Mouse (Mus musculus) ES-CJ7 (cell line): Measurements from ENCODE around the gene Runx1.
A peak's percentile ranks its signal among the peaks of the same experiment; 100 is the strongest.

ENCODE experiments used
- DNase-seq: peaks from one replicate; pipeline ENCODE4 v3.0.0; 2011; ENCODE audit warnings: low read depth, low spot score

Gene Runx1

DNA sequence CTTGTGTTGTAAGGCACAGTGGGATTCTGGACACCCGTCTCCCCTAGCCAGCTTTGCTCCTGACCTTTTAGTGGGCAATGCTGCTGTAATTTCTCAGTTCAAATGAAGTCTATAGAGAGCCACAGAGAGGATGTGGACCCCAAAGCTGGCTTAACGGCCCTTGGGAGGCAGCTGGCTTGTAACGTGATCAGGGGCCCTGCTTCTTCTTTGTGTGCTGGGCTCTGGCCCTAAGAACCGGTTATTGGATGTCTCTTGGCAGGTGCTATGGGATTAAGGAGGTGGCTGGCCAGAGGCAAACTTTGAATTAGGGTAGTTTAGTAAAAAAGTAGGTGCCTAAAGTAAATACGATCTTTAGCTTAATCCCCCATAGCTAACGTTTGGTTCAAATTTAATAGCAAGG is 31.8 kb downstream of the Runx1 start:
- no peak for DNase-seq

DNA sequence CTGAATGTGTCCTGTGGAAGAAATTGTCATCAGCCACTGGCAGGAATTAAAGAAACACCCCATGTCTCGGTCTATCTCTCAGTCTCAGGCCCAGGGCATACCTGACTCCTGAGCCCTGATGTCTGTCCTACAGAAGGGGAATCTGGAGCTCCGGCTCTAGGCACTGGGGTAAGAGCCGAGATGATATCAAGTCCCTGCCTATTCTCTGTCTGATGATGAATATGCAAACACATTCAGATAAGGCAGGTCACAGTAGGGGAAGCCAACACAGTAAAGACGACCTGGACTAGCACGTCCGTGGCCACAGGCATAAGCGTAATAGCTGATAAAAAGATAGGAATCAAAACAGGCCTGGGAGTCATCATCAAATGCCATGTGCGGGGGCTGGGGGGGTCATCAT is 32.2 kb downstream of the Runx1 start:
- DNase-seq, result no peak

DNA sequence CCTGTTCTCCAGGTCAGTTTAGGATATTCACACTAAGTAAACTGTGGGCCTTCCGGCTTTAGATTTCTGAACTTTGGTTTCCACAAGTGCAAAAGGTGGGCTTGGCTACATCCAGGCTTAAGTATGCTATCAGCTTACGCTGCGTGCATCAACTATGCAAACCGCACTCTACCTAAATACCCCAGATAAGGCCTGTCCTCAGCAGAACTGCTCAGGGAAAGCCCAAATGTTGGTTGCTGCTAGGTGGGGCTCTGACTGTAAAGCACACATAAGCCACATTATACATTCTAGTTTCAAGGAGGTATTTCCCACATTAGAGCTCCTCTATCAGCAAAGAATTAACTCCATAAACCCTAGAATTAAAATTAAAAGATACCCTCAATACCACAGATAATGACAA is 33.0 kb downstream of the Runx1 start:
- DNase-seq, result no peak

DNA sequence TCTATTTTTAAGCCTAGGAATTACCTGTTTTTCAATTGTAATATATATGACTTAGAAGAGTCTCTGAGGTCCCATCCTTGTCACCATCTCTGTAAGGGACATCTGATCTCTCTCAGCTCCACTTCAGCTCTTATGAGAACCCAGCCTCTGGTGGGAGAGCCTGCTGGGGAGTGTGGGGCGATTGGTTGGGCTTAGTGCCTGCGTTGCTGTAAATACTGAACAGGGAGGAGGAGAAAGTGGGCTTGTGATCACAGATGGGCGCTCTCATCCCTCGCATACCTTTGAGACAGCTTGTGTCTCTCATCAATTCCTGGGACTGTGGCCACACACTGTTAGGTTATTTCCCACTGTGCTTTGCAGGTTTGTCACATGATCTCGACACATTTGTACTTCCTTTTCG is 35.3 kb downstream of the Runx1 start:
- no peak for DNase-seq

DNA sequence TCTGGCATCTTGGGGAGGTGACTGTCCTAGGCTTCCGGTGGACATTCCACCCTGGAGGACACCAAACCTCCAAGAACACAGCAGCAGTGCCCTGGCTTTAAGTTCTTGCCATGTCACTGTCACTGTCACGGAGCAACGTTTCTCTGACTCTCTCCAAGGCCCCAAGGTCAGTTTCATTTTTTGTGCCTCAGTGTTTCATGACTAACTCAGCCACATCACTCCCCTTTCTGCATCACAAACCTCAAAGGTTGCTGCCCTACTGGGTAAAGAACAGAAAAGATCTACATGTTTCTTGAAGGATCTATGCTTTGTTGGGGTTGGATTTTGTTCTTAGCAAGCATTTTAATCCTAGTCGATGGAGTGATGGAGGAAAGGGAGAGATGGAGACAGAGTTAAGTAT is 36.1 kb downstream of the Runx1 start:
- no peak for DNase-seq

DNA sequence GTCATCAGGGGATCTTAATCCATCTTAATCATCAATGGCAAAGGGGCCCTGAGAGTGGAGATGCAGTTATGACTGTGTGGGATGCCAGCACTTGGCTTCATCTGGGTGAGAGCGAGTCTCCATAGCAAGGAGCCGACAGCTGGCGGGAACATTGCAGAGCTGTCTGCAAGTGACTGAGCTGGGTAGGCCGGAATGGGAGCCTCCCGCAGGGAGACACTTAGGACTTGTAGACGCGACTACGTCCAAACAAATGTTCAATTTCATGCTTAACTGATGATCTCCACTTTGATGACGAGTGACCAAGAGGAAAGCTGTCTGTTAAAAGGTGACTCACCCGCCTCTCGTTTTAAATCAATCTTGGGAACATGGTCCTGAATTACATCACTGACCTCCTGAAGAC is 37.5 kb downstream of the Runx1 start:
- no peak for DNase-seq

DNA sequence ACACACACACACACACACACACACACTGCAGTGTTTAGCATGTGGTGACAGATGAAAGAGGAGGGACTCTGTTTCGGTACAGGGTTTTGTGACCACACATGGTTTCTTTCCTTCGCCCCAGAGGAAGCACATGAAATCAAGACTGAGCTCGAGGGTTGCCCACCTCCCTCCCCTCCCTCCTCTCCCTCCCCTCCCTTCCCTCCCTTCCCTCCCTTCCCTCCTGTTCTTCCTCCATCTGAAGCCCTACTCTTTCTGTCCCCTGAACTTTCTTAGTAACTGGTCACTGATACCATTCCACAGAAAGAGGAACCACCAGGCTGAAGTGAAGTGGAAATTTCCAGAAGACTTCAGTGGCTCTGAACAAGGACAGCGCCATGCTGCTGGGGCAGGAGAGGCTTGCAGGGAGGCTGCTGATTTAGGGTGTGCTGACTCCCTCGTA is 39.0 kb downstream of the Runx1 start:
- DNase-seq, result no peak

DNA sequence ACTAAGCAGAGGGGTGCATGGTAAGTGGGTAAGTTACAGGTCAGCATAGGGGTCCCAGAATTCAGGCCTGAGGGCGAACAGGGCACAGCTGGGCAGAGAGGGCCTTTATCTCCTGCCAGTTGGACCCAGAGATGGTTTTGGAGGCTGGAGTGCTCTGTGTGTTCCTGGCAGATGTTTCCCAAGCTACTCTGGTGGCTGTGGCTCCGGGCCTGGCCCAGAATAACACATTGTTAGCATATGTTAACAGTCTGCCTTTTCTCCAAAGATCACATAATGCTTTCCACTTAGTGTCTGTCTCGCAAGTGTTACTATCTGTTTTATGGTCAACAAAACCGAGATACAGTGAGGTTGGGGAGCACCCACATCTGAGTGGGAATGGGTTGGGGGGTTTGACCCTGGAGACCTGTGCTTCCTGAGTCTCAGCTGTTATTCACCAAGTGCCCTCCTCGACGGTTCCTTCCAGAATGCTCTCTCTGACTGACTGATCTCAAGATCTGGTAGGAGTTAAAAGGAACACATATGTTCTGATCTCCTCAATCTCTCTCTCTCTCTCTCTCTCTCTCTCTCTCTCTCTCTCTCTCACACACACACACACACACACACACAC is 39.6 kb downstream of the Runx1 start:
- no peak for DNase-seq

DNA sequence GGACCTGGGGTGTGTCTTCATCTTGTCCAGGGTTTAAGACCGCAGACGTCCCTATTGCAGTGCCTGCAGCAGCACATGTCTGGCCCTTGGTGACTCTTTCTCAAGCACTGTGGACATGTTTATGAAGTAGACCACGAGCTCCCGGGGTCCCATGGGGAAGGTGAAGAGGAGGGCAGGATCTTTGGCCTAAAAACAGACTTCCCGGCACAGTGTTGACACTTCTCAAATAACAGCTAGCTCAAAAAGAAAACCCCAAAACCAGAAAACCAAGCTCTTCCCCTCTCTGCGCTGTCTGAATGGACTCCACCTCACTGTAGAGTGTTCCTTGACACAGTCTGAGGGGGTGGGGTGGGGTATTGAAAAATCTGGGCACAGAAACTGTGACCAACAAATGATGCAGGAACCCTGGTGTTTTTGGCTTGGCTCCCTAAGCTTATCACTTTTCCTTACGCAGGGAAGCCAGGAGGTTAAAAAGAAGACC is 42.3 kb downstream of the Runx1 start:
- no peak for DNase-seq

DNA sequence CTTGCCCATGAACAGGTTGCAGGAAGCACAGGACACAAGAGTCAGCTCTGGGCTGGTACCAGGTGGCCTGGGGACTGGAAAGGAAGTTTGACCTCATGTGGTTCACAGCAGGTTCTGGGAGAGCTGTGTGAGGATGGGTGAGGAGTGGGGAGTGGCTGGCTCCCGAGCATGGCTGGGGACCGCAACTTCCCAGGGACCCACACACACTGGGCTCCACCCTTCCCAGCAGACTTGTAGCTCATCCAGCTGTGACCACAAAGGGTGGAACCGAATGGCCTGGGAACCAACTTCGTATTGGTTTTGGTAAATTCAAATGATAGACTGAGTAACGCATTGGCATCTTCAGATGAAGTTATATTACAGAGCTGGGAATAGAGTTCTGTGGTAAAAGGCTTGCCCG is 43.5 kb downstream of the Runx1 start:
- no peak for DNase-seq

DNA sequence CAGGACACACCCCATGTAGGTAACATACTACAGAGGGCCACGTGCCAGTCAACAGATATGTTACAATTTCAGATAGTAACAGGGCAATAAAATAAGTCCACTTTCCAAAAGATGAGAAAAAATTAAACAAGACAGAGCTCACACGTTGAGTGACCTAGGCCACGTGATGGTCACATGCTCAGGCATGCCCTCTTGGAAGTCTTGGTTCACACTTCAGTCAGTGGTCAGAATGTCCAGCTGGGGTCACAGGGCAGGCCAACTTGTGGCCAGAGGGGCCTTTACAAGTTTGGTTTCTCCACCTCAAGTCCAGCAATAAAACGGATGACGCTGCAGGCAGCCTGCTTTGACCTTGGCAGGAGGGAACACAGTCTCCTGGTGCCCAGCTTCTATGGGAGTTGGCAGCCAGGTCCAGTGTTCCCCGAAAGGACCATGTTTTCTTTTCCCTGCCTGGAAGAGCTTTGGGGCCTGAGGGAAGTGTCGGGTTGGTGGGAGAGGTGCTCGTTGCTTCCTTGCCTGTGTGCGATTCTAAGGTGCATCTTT is 46.0 kb downstream of the Runx1 start:
- no peak for DNase-seq

DNA sequence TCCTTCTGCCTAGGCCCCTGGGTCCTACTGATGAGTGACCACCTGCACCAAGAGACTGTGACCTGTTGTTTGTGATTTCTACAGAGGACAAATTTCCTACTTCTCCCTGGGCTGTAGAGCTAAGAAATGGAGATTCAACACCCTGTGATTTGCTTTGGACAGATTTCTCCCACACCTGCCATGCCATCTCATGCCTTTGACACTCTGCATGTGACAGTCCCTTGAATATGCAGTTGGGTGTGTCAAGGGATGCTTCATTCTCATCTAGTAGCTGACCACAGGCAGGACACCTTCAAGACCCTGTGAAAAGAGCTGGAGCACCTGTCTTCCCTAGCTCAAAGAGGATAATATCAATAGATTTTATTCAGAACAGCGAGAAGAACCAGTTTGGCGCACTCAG is 46.8 kb downstream of the Runx1 start:
- no peak for DNase-seq

DNA sequence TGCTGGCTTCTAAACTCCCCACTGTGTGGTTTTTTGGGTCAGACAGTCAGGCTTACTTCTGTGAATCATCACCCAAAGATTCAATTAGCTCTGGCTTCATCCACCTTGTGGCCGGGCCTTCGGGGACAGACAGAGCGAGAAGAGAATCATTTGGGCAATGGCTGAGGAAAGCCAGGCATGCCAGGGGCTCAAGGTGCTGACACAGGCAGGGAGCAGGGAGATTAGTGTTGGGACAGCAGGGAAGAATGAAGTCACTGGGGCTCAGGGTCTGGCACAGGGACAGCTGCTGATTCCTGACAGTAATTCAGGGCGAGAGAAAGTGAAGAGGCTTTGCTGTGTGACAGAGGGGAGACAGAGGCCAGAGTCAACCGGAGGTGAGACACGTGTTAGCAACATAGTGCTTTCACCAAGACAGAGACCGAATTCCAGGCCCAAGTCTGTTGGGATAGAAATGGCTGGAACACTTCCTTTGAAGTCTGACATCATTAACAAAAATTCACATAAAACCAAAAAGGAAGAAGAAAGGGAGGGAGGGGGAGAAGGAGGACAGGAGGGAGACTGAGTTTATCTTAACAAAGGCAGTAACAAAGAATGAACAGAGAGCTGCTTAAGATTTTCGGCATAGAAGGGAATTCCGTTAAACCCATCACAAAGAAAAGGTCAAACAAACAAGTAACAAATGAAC is 47.7 kb downstream of the Runx1 start:
- DNase-seq, result peak; percentile 21

DNA sequence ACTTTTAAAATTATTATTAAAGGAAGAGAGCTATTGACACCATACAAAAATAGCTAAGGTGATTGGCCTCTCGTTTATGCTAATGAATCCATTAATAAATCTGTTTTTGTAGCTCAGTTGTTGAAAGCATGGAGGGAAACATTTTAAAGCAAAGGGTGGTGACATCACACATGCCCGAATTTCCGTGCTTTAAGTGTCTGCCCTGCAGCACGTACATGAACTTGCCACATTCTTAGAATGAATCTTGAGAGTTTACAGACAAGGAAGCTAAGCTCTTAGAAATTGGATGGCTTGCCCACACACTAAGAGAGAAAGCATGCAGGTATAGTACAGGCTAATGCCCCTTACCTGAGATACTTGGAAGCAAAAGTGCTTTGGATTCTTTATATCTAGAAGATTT is 58.1 kb downstream of the Runx1 start:
- no peak for DNase-seq

DNA sequence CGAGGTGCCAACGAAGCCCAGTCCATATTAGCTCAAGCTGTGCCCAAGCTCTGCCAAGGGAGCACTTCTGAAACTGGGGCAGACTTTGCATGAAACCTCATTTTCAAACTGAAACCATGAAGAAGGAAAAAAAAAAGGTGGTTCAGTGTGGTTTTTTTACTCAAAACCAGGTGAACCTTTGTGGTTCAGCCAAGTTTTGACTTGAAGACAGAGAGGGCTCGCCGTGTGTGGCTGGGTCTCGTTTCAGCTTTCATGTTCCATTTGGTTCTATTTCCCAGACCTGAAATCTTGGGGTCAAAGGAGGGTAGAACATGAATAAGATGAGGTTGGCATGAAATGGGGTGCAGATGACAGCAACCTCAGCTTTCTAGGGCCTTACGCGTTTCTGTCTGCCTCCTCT is 58.5 kb downstream of the Runx1 start:
- DNase-seq, result no peak

DNA sequence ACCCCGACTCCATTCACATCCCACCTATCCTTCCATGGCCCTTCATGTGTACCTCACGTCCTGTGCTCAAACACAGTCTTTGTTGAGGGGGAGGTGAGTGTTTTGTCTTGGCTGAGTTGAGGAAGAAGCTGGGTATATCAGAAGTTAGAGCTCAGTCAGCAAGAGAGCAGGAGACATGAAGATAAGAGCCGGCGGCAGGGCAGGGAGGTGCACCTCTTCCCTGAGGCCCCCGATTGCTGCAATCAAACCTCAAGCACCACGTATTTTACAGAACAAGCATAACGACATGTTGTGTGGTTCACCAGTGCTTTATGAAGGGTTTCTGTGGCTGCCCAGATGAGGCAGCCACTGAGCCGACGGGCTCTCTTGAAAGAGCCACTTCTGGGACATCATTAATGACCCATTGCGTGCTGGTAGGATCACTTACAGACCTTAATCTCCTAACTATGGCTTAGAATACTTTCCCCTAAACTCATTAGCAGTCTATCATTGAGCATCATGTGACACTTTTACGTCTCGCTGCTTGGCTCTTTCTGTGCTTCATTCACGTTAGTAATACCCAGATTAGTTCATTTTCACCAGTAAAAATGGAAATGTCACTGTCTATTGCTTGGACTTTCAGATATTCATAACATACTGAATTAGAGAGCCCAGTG is 61.1 kb downstream of the Runx1 start:
- DNase-seq, result no peak

DNA sequence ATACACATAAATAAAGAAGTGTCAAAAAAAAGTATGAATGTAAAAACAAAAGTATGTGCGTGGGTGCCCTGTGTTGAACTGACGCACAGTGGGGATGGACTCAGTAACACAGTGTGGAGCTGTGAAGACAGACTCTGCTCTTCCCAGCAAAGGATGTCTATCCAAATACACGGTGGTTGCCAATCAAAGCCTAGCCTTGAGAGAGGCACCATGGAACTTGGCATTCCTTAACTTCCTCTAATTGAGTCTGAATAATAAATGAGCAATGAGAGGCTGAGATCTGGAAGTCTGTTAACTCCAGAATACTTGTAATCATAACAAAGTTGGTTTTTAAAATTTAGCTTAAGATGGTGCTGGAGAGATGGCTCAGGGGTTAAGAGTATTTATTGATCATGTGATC is 62.3 kb downstream of the Runx1 start:
- DNase-seq, result no peak

DNA sequence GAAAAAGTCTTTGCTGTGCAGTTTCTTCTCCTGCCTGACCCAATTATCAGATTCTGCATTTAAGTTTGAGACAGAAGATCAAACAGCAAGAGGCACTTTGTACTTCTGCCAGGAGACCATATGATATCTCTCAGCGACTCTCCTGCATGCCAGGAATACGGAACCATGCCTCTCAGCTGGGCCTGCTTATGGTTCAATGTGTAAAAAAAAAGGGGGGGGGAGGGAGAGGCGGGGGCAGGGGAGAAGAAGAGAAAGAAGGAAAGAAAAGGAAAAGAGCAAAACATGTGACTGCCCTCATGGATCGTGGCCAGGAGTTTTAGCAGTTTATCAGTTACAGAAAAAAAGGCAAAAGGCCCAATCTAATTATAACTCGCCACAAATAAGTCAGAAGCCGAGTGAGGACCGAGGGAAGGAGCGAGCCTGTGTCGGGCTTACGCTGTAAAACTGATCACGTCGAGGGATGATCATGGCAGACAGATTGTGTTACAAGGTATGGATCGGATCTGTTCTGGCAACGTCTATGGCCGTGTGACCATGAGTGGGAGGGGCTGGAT is 63.9 kb downstream of the Runx1 start:
- no peak for DNase-seq

DNA sequence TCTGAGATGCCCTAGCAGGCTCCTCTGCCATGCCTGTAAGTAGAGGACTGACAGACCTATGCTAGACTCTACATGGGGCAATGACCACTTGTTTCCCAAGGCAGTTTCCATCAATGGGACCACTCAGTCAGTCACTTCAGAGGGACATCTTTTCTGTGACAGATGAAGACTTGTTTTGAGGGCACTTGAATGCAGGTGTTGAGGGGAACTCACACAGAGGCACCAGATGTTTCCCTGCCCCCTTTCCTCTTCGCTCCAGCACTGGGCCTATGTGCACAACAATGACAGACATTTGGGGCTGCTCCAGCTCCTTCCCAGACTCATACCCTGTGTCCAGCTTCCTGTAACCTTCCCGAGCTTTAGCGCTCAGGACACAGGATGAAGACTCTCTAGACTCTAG is 65.9 kb downstream of the Runx1 start:
- DNase-seq, result no peak

DNA sequence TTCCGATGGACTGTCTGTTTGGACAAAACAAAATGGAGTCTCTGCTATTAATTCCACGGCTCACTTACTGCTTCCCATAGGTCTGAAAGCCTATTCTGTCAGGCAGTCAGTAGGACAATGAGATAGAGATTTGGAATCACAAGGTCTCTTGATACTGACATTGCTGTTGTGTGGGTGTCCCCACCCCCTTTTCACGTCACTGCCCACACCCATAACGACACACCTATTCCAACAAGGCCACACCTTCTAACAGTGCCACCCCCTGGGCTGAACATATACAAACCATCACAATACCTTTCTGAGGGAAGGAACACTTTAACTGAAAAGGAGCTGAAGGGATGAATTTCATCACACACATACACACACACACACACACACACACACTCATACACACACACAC is 68.4 kb downstream of the Runx1 start:
- peak; percentile 15 for DNase-seq

DNA sequence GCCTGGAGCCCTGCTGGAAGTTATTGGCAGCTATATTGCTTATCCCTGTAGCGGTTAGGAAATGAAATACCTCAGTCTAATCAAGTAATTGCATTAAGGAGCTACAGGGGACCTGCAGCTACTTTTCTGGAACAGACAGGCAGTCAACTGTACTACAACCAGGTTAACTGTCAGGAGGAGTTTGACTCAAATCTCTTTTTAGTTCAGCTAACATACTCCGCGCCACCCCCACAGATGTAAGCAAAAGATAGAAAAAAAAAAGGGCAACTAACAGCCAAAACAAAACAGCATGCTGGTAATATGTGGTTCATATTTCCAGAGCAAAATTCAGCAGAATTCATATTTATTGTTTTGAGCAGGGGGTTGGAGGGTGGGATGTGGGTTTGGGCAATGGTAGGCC is 72.0 kb downstream of the Runx1 start:
- DNase-seq, result no peak

DNA sequence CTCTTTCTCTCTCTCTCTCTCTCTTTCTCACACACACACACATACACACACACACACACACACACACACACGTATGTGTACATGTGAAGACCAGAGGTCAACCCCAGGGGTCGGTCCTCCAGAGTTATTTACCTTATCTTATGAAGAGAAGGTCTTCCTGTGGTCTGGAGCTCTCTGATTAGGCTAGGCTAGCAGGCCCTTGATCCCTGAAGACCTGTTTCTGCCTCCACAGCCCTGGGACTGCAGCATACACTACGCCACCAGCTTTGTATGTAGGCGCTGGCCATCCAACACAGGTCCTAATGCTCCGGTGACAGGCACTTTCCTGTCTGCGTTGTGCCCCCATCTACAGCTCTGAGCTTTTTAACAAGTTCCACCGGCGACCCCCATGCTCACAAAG is 72.8 kb downstream of the Runx1 start:
- DNase-seq, result no peak

DNA sequence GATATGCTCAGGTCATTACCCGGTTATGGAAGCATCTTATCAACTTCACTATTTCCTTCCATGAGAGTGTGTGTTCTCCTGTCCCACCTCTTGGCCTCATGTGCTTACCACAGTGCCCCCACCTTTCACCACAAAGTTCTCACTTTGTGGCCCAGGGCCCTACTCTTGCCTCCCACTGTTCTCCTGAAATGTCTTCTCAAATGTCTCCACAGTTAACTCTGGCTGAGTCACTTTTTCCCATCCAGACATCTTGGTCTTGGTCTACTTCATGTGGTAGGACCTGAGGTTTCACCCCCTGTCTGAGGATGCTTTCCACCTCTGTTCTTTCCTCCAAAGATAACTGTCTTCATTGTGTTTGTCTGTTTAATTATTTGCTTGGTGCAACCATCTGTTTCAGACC is 77.7 kb downstream of the Runx1 start:
- DNase-seq, result no peak
